Mouse (Mus musculus) liver, adult 10 weeks (tissue): ENCODE measurements around the gene Lrrc29. TPM values are rescaled to one million over a fixed set of nuclear protein-coding genes. Genes with fewer than 3 reads are reported as not detected.

ENCODE experiments used
- polyA plus RNA-seq: library from polyadenylated mRNA; stranded (reverse); fragments of 350-450 nt; fragmentation: Illumina TruSeq; extraction: RNeasy Lipid Tissue Mini Kit (QIAGEN cat#74804); gene quantifications from one replicate; pipeline ENCODE4 v1.2.3, GENCODE M21; 2014; ENCODE audit warnings: low read depth, low replicate concordance

Gene Lrrc29
- 0.24 TPM for polyA plus RNA-seq

DNA sequence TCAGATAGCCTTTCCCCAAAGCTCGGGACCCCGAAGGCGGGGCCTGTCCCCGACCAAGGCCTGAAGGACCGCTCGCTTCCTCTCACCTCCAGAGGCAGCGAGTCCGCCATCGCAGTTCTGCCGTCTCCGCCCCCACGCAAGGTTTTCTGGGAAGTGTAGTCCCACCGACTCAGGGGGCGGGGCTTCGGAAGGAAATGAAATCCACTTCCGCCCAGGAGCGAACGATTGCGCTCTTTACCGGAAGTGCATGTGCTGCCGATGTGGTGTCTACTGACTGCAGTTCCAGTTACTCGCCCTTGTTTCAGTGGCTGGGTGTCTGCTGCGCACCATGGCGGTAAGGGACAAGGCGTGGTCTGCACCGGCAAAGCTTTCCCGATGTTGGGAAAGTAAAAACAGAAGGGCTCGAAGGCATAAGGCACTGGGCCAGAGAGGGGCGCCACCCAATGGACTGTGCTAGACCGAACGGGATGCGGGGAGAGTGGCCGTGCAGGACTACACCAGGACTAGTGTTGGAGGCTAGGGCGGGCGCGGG, at the start of gene Lrrc29, which contains the start of gene Tmem208:
Gene Lrrc29 (minus strand): TSS at position 138 of the 532 bp plus-strand sequence.
Gene Tmem208 (plus strand): TSS at position 214 of the 532 bp plus-strand sequence.

DNA sequence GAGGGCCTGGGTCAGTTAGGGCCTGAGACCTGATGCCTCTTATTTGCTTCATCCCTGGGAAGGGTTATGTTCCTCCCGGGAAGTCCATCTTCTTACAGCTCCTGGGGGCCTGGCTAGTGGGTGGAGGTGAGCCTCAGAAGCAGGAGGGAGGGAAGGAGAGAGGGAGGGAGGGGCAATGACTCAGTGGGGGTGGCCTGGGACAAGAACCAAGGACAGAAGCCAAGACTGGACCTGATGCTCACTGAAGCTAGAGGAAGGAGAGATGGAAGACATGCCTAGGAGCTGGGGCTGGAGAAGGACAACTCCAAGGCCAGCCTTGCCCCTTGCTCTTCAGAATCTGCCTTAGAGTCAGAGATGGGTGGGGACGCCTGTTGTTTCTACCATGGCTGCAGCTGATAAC, 47.0 kb upstream of the Lrrc29 start, which contains the start of gene Plekhg4:
Gene Plekhg4 (plus strand): TSS at position 243 of the 400 bp plus-strand sequence.

DNA sequence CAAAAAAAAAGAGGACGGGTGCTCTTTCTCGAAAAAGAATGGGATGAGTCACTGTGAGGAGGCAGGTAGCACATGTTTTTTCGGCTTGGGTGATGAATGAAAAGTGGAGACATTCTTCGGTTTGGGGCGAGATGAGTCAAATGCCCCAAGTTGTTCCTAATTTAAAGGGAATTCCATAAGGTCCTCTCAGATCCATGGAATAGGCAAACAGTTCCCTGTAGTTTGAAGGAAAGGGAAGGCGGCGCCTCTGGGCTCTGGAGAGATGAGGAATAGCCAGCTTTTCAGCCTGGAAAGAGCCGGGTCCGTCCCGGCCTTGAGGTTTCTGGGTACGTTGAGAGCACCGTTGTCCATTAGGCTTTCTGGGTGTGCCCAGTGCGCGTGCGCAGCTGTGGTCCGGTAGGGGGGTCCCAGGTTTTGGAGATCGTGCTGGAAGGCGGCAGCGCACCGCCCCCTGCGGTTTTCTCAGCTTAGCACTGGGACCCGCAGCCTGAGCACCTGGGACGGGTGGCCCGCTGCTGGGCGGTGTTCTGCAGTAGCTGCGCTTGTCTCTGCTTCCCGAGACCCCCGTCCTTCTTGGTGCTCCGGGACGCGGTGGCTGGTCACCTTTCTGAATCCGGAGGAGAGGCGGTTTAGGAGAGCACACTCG, 22.5 kb upstream of the Lrrc29 start, which contains the start of gene Slc9a5:
Gene Slc9a5 (plus strand): TSS at position 394 of the 646 bp plus-strand sequence.

GRCm38 (mm10) chr8:105347428-105348221, 21.5 kb upstream of the Lrrc29 start, which contains the start of gene Fhod1:
Fhod1 (minus strand) TSS chr8:105347953.

GRCm38 (mm10) chr8:105305211-105306145, 20.6 kb downstream of the Lrrc29 start, which contains the start of gene Elmo3:
Elmo3 (plus strand) TSS chr8:105305601.

DNA sequence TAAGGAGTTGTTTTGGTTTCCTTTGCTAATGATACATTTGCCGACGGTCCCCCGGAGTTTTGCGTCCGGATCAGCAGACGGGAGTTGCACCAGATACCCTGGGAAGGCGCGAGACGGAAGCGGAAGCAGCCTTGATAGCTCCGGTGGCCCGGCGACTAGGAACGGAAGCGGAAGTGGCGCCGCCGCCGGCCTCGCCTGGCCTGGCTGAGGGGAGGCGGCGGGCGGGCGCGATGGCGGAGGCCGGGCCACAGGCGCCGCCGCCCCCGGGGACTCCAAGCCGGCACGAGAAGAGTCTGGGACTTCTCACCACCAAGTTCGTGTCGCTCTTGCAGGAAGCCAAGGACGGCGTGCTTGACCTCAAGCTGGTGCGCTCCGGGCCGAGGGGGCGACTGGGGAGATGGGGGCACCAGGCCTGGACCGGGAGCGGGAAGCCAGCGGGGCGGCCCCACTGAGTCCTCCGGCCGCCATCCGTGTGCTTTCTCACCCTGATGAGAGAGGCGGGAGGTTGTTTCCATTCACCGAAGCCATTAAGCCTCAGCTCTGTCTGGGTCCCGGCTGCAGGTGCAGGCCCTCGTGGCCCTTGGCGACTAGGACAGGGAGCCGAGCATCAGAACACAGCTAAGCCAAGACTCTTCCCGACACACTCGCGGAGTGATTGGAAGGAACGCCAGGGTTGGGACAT, 28.4 kb downstream of the Lrrc29 start, which contains the start of gene E2f4:
Gene E2f4 (plus strand): TSS at position 153 of the 682 bp plus-strand sequence.

GRCm38 (mm10) chr8:105295895-105296573, 30.0 kb downstream of the Lrrc29 start, which contains the start of gene Exoc3l:
Exoc3l (minus strand) TSS chr8:105296101.

GRCm38 (mm10) chr8:105289805-105290460, 36.1 kb downstream of the Lrrc29 start, which contains the start of gene 4931428F04Rik:
4931428F04Rik (minus strand) TSS chr8:105289864.

GRCm38 (mm10) chr8:105275840-105276239, 50.2 kb downstream of the Lrrc29 start, which contains the start of gene Nol3:
Nol3 (plus strand) TSS chr8:105276140.

GRCm38 (mm10) chr8:105269461-105269947, 56.6 kb downstream of the Lrrc29 start, which contains the start of gene Hsf4:
Hsf4 (plus strand) TSS chr8:105269801.

DNA sequence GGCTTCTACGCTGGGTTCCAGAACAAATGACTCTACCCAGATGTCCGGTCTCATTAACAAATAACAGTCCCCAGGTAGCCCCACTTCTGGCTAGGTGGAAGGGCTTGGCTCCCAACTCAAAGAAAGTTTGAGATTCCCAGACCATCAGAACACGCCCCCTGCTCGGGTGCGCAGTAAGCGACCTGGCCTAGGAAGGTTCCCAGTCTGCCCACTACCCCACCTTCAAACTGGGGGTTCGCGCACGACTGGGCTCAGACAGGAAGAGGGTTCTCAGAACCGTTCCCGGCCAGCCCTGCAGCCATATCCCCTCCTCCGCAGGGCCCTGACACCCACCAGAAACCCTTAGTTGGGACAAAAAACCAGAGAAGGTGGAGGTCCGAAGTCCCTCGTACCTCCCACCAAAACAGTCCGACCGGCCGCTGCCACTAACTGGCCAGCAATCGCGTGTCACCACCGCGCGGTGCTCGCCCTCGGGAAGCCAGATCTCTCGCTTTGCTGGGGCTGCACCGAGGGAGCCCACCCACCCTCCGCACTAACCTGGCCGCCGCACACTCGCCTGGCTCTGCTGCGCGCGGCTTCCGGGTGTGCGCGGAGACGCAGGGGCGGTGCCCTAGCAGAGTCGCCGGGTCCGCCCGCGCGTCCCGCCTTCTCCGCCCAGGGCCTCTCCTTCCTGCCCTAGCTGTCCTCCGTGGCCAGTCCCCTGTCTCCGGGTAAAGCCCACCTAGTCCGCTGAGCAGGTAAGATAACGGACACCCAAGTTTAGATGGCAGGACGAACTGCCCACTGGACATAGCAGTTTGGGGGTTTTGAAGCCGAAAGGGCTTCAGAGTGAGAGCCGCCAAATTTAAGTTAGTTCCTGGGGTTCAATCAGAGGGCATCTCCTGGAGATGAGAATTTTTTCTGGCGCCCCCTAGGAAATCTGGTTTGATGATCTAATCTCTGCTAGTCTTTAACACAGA, 61.8 kb downstream of the Lrrc29 start, which contains the start of the genes Tradd and Fbxl8:
Gene Tradd (minus strand): TSS at position 586 of the 959 bp plus-strand sequence.
Gene Fbxl8 (plus strand): TSS at position 625 of the 959 bp plus-strand sequence.

Other genes with a start within 250 kb of the Lrrc29 start
- 265 TPM for gene Ces3b, start 242.5 kb downstream of the Lrrc29 start, polyA plus RNA-seq
- gene Ces4a, start 194.5 kb downstream of the Lrrc29 start, polyA plus RNA-seq = 0.56 TPM
- gene Cbfb, start 155.6 kb downstream of the Lrrc29 start, polyA plus RNA-seq = 31.0 TPM
- 44.6 TPM for gene D230025D16Rik, start 101.1 kb downstream of the Lrrc29 start, polyA plus RNA-seq
- not detected for gene B3gnt9, start 71.1 kb downstream of the Lrrc29 start, polyA plus RNA-seq
- gene Tradd, start 61.7 kb downstream of the Lrrc29 start, polyA plus RNA-seq = 0.82 TPM
- gene Fbxl8, start 61.6 kb downstream of the Lrrc29 start, polyA plus RNA-seq = 0.21 TPM
- not detected for gene Hsf4, start 56.5 kb downstream of the Lrrc29 start, polyA plus RNA-seq
- 0.24 TPM for gene Nol3, start 50.1 kb downstream of the Lrrc29 start, polyA plus RNA-seq
- 0.21 TPM for gene 4931428F04Rik, start 36.4 kb downstream of the Lrrc29 start, polyA plus RNA-seq
- gene Exoc3l, start 30.2 kb downstream of the Lrrc29 start, polyA plus RNA-seq = not detected
- 4.1 TPM for gene E2f4, start 28.6 kb downstream of the Lrrc29 start, polyA plus RNA-seq
- gene Elmo3, start 20.7 kb downstream of the Lrrc29 start, polyA plus RNA-seq = 3.2 TPM
- gene Tmem208, start 76 bp upstream of the Lrrc29 start, polyA plus RNA-seq = 17.8 TPM
- gene Fhod1, start 21.7 kb upstream of the Lrrc29 start, polyA plus RNA-seq = 0.13 TPM
- not detected for gene Slc9a5, start 22.6 kb upstream of the Lrrc29 start, polyA plus RNA-seq
- gene Plekhg4, start 47.0 kb upstream of the Lrrc29 start, polyA plus RNA-seq = not detected
- not detected for gene Kctd19, start 87.2 kb upstream of the Lrrc29 start, polyA plus RNA-seq
- not detected for gene Lrrc36, start 87.3 kb upstream of the Lrrc29 start, polyA plus RNA-seq
- gene Tppp3, start 145.2 kb upstream of the Lrrc29 start, polyA plus RNA-seq = not detected
- gene Zdhhc1, start 170.6 kb upstream of the Lrrc29 start, polyA plus RNA-seq = 0.29 TPM
- gene Hsd11b2, start 192.5 kb upstream of the Lrrc29 start, polyA plus RNA-seq = not detected
- 22.2 TPM for gene Atp6v0d1, start 239.8 kb upstream of the Lrrc29 start, polyA plus RNA-seq